Mouse (Mus musculus) stomach, postnatal 0 days (tissue): ENCODE measurements at regions not wholly inside any gene's neighbourhood (a gene's known extent, or its start where the extent isn't known, plus 50 kb on each side); places are given as distances from the start of the nearest gene placed in this dataset.
A peak's percentile ranks its signal among the peaks of the same experiment; 100 is the strongest.

Experiments used
- ATAC-seq: fragments of 200-750 bp; cut with Nextera tagmentation; 2 replicates; pipeline ENCODE4 v1.8.0; 2017; ENCODE audit not compliant: low FRiP score, low TSS enrichment
- DNase-seq: peaks from one replicate; pipeline ENCODE4 v3.0.0-alpha.2; 2016; ENCODE audit warnings: low spot score
- H3K27ac ChIP-seq: fragments of 300-500 bp; sonication (generic); replicated peaks from 2 replicates; pipeline ENCODE4 v1.5.1; 2014; ENCODE audit warnings: mild to moderate bottlenecking, control low read depth
- H3K27me3 ChIP-seq: fragments of 300-500 bp; sonication (generic); 2 replicates; pipeline ENCODE4 v1.6.1; 2014; ENCODE audit warnings: low read length; ENCODE audit not compliant: control insufficient read depth, insufficient read depth
- H3K36me3 ChIP-seq: fragments of 300-500 bp; sonication (generic); 2 replicates; pipeline ENCODE4 v1.6.1; 2014; ENCODE audit warnings: low read length, mixed read lengths; ENCODE audit not compliant: control insufficient read depth, insufficient read depth
- H3K4me1 ChIP-seq: fragments of 300-500 bp; sonication (generic); replicated peaks from 2 replicates; pipeline ENCODE4 v1.6.1; 2014; ENCODE audit warnings: antibody characterized with exemption; ENCODE audit not compliant: control insufficient read depth, insufficient read depth
- H3K4me2 ChIP-seq: fragments of 300-500 bp; sonication (generic); replicated peaks from 2 replicates; pipeline ENCODE4 v1.6.1; 2014; ENCODE audit warnings: low read depth, mild to moderate bottlenecking, control low read depth, moderate library complexity
- H3K4me3 ChIP-seq: fragments of 300-500 bp; sonication (generic); 2 replicates; pipeline ENCODE4 v1.5.1; 2014; ENCODE audit warnings: low read depth, low read length, control low read depth
- H3K9ac ChIP-seq: fragments of 300-500 bp; sonication (generic); 2 replicates; pipeline ENCODE4 v1.6.1; 2014; ENCODE audit warnings: mild to moderate bottlenecking, low read length, control low read depth, mixed read lengths
- H3K9me3 ChIP-seq: fragments of 300-500 bp; sonication (generic); 2 replicates; pipeline ENCODE4 v1.6.1; 2016; ENCODE audit warnings: low read length; ENCODE audit not compliant: control insufficient read depth
- CTCF ChIP-seq: IDR thresholded peaks from 2 replicates; pipeline ENCODE4 v1.5.1; 2016; ENCODE audit warnings: antibody characterized with exemption, low read depth, mild to moderate bottlenecking, moderate library complexity
- EP300 ChIP-seq: optimal IDR thresholded peaks from 2 replicates; pipeline ENCODE3; 2016; ENCODE audit warnings: antibody characterized with exemption
- WGBS: fragments of 180-500 bp; shearing (Covaris S2); extraction: QIAGEN DNeasy Blood & Tissue Kit; methylation state at CpG from one replicate; pipeline ENCODE4 v1.1.7; 2014; 5-methylcytosine and 5-hydroxymethylcytosine counted together

GRCm38 (mm10) chr16:21315751-21316151 lies 107.2 kb upstream of the Vps8 start:
- H3K36me3 ChIP-seq: no peaks in the 10 kb centered on the region
- H3K4me1 ChIP-seq: peaks cover 9% of the 10 kb centered on the region
- H3K9me3 ChIP-seq: no peaks in the 10 kb centered on the region
- no peak overlapping the region for H3K4me2 ChIP-seq
- TF ChIP-seq CTCF: no peak
- TF ChIP-seq EP300: no peak
- DNase-seq (peak; percentile 58), ATAC-seq (0 out of 2 replicates have a peak, but pooled peaks have one; percentile 16)
- H3K9ac ChIP-seq: no peak overlapping the region
- H3K4me3 ChIP-seq: no peak overlapping the region
- no peak overlapping the region for H3K27ac ChIP-seq
- 14% methylated on average over 6 of the region's 6 CpGs for WGBS
- no peaks in the 10 kb centered on the region for H3K27me3 ChIP-seq

GRCm38 (mm10) chr16:21318009-21318639 lies 104.8 kb upstream of the Vps8 start:
- DNase-seq: peak; percentile 46
- Histone ChIP-seq H3K4me1 (peaks cover 11% of the 10 kb centered on the region), H3K4me3 (no peak overlapping the region), H3K4me2 (no peak overlapping the region), H3K27me3 (no peaks in the 10 kb centered on the region), H3K9me3 (no peaks in the 10 kb centered on the region), H3K27ac (peak overlapping the region; percentile 76), H3K9ac (no peak overlapping the region), H3K36me3 (no peaks in the 10 kb centered on the region)
- TF ChIP-seq CTCF (no peak), EP300 (no peak)
- ATAC-seq: peak; percentile 62
- WGBS: 62% methylated on average over 7 of the region's 7 CpGs

GRCm38 (mm10) chr16:21318640-21319365 lies 104.1 kb upstream of the Vps8 start:
- no peaks in the 10 kb centered on the region for H3K36me3 ChIP-seq
- peaks cover 11% of the 10 kb centered on the region for H3K4me1 ChIP-seq
- peak overlapping the region; percentile 76 for H3K27ac ChIP-seq
- DNase-seq (no peak), ATAC-seq (no peak)
- TF ChIP-seq CTCF (no peak), EP300 (no peak)
- no peaks in the 10 kb centered on the region for H3K27me3 ChIP-seq
- 42% methylated on average over 9 of the region's 9 CpGs for WGBS
- H3K9ac ChIP-seq: no peak overlapping the region
- no peak overlapping the region for H3K4me2 ChIP-seq
- no peaks in the 10 kb centered on the region for H3K9me3 ChIP-seq
- no peak overlapping the region for H3K4me3 ChIP-seq

GRCm38 (mm10) chr16:21320284-21320683 lies 102.6 kb upstream of the Vps8 start:
- 77% methylated on average over 2 of the region's 2 CpGs for WGBS
- Histone ChIP-seq H3K4me2 (no peak overlapping the region), H3K4me1 (peaks cover 11% of the 10 kb centered on the region), H3K4me3 (no peak overlapping the region), H3K27ac (no peak overlapping the region), H3K9ac (no peak overlapping the region), H3K36me3 (no peaks in the 10 kb centered on the region), H3K9me3 (no peaks in the 10 kb centered on the region), H3K27me3 (no peaks in the 10 kb centered on the region)
- TF ChIP-seq CTCF: no peak
- no peak for TF ChIP-seq EP300
- DNase-seq (no peak), ATAC-seq (no peak)

- peak; percentile 63 for TF ChIP-seq CTCF
- TF ChIP-seq EP300: no peak
- peaks cover 7% of the 10 kb centered on the region for H3K4me1 ChIP-seq
- no peaks in the 10 kb centered on the region for H3K27me3 ChIP-seq
- ATAC-seq (no peak), DNase-seq (peak; percentile 41)
- H3K27ac ChIP-seq: no peak overlapping the region
- no peaks in the 10 kb centered on the region for H3K36me3 ChIP-seq
- 45% methylated on average over 18 of the region's 18 CpGs for WGBS
- H3K9me3 ChIP-seq: no peaks in the 10 kb centered on the region
- H3K4me2 ChIP-seq: no peak overlapping the region
- no peak overlapping the region for H3K4me3 ChIP-seq
- H3K9ac ChIP-seq: no peak overlapping the region
Measured at GRCm38 (mm10) chr16:21321188-21322070, 101.5 kb upstream of the Vps8 start.
